Mouse (Mus musculus): ENCODE results near the gene Ccnyl1. TPM values are rescaled to one million over a fixed set of nuclear protein-coding genes. Genes with fewer than 3 reads are reported as not detected.

Ccnyl1 gene
- total RNA-seq, 2 experiments from 2014 or later: 19.5 to 23.9 TPM

- DNase-seq (ENCODE audit: low spot score in 2 of 2): no peak
Observed at GRCm38 (mm10) chr1:64691581-64691980, 1.3 kb downstream of the Ccnyl1 start.

GRCm38 (mm10) chr1:64695156-64695555 lies 4.9 kb downstream of the Ccnyl1 start:
- no peak for DNase-seq (ENCODE audit: low spot score in 2 of 2)

GRCm38 (mm10) chr1:64701780-64702179 lies 11.5 kb downstream of the Ccnyl1 start:
- no peak for DNase-seq (ENCODE audit: low spot score in 2 of 2)

DNA sequence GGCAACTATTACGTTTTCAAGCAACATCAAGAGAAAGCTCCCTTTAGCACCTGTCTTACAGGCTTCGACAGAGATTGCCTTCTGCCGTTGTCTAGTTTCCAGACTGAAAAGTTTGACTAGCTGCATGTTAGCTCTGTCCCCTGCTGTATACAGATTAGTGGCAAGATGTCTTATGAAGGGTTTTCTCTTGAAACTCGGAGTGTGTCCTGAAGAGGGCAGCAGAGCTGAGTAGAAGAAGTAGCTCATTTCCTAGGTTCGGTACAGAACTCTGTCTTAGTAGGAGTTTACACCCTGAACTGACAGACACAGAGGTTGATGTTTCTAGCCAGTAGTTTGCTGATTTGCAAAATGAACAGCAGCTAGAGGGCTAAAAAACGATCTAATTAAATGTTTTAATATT lies 15.0 kb downstream of the Ccnyl1 start:
- DNase-seq (ENCODE audit: low spot score in 2 of 2): peak in 1 of 2 experiments; percentile 71

GRCm38 (mm10) chr1:64706610-64707009 lies 16.4 kb downstream of the Ccnyl1 start:
- no peak for DNase-seq (ENCODE audit: low spot score in 2 of 2)

- no peak for DNase-seq (ENCODE audit: low spot score in 2 of 2)
Observed at GRCm38 (mm10) chr1:64709891-64710290, 19.6 kb downstream of the Ccnyl1 start.

DNA sequence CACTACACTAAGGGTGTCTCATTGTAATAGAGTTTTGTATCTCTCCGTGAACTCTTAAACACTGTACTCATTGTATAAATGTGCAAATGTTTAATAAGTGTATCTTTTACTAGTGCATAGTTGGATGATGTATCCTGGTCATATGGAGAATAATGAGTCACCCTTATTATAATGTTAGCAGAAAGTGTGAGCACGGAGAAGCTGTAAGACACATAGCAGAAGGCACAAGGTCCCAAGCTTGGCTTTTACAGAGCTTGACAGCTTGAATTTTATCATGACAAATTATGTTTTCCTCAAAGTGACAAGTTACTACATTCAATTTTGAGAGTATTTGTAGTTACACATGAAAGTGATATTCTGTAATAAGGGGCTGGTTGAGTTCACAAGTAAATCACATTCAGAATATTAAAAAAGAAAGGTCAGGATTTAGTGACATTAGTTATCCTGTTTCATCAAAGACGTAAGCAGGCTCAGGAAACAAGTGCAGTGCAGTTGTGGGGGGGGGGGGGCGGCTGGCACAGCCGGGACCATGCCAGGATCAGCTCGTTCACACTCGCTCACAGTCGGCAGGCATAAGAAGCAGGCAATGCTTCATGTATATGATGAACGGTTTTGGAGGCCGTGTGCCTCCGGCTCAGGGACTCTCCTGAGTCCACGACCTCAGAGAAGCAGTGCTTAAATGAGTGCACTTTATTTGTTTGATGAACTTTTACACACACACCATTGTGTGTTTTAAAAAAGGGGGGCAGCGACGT lies 21.9 kb downstream of the Ccnyl1 start:
- no peak for DNase-seq (ENCODE audit: low spot score in 2 of 2)

DNA sequence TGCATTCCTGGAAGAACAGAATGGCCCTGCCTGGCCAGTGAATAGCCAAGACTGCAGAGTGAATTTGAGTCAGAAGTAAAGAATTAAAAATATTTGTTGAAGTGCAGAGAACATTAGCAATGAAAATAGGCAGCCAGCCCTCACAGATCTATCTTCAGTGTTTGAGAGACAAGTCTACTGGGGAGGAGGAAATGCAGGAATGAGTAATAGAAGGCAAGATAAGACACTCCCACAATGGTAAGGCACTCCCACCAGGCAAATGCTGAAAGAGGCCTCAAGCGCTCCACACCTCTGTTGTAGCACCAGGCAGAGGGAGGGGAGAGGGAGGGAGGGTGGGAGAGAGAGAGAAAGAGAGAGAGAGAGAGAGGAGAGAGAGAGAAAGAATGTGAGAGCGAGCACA lies 25.2 kb downstream of the Ccnyl1 start:
- no peak for DNase-seq (ENCODE audit: low spot score in 2 of 2)

- DNase-seq (ENCODE audit: low spot score in 2 of 2): no peak
Observed at GRCm38 (mm10) chr1:64716589-64717304, 26.5 kb downstream of the Ccnyl1 start.

DNA sequence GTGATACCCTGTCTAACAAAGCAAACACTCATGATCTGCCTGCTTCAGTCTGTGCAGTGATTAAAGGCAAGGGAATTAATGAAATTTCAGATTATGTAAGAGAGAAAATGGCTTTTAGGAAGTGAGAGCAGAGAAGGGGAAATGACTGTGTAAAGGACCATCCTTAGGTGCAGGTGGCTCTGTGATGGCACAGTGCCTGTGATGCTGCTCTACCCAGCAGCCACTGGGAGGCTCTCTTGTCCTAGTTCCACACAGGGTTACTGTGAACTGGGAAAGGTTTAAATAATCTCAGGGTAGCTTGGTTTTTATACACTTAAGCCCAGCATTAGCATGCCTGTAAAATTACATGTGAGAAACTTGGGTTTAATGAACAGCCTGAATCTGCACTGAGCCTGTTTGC lies 27.2 kb downstream of the Ccnyl1 start:
- peak; percentile 61 to 72 for DNase-seq (ENCODE audit: low spot score in 2 of 2)

- DNase-seq (ENCODE audit: low spot score in 2 of 2): no peak
Observed at GRCm38 (mm10) chr1:64721034-64721587, 30.9 kb downstream of the Ccnyl1 start.

- DNase-seq (ENCODE audit: low spot score in 2 of 2): no peak
Observed at GRCm38 (mm10) chr1:64730046-64730445, 39.8 kb downstream of the Ccnyl1 start.

DNA sequence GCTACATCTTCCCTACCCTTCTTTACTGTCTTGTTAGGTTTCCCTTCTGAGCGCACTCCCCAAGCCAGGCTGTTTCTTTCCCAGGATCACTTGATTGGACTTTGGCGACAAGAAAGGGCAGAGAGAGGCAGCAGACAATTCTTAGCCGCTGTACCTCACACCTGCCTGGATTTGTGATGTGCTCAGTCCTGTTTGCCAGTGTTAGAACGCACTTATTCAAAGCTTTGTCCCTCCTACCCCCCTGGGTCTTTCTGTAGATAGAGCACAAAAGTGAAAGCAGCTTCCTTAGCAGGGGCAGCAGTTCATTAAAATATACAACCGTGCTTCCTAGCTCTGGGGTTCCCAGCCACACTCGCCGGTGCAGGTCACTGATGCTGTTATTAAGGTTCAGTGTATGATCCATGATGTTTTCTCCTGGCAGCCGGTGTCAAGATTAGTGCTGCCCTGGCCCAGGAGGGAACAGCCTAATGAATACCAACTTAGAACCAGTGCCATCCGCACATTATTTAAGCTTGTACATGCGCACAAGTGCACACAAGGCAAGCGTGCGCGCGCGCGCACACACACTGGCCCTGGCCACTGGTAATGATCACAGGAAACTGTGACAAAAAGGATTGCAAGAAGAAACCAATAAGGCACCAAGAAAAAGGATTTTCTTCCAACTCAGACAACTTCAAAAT lies 41.2 kb downstream of the Ccnyl1 start:
- no peak for DNase-seq (ENCODE audit: low spot score in 2 of 2)

- DNase-seq (ENCODE audit: low spot score in 2 of 2): no peak
Observed at GRCm38 (mm10) chr1:64732161-64732560, 41.9 kb downstream of the Ccnyl1 start.

DNA sequence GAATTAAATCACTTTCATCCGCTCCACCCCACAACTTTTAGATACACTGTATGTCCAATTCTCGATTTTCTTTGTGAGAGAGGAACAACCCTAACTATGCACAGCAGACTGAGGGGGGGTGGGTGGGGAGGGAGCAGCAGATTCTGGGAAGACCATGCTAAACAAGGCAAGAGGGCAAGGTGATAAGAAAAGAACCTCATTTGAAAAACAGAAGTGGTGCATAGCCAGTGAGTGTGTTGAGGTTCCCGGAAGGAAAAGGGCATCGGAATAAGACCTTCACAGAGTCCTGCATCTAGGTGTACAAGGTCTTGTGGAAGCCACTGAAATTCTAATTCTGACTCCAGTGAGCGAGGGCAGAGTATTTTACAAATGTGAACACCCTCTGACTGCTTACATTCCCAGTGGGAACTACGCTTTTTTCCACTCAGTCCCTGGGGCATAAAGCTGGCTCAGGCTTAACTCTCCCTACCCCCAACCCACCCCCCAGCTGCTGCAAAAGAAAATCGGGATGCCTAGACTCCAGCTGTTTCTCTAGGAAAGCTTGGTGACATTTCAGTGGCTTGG lies 42.5 kb downstream of the Ccnyl1 start:
- DNase-seq (ENCODE audit: low spot score in 2 of 2): no peak

- no peak for DNase-seq (ENCODE audit: low spot score in 2 of 2)
Observed at GRCm38 (mm10) chr1:64733453-64734245, 43.4 kb downstream of the Ccnyl1 start.

DNA sequence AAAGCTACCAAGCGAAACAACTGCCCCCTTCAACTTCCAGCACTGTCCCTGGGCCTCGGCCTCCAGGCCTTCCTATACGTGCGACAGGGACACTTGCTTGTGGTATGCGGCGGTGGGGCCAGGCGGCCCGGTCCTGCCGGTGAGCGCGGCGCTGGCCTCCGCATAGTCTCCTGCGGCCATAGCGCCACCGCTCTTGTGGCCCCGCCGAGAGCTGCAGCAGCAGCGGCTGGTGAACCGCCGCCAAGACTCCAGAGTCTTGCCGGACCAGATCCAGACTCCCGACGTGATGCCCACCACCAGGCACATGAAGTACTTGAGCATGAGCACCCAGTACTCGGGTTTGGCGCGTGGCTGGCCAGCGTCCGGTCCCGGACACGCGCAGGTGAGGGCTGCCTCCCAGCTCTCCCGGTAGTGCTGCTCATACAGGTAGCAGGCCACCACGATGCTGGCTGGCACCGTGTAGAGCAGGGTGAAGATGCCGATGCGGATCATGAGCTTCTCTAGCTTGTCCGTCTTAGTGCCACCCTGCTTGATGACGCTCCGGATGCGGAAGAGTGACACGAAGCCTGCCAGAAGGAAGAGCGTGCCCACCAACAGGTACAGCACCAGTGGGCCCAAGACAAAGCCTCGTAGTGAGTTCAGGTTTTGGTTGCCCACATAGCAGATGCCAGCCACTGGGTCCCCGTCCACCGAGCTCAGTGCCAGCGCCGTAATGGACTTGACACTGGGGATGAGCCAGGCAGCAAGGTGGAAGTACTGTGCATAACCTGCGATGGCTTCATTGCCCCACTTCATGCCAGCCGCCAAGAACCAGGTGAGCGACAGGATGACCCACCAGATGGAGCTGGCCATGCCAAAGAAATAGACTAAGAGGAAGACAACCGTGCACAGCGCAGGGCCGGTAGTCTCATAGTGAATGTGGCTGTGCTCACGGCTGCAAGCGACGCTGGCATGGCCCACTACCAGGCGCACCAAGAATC lies 44.8 kb downstream of the Ccnyl1 start:
- no peak for DNase-seq (ENCODE audit: low spot score in 2 of 2)

- peak in 1 of 2 experiments; percentile 24 for DNase-seq (ENCODE audit: low spot score in 2 of 2)
Observed at GRCm38 (mm10) chr1:64735781-64736680, 45.8 kb downstream of the Ccnyl1 start.
